Mouse (Mus musculus) T-helper 1 cell (primary cell): ENCODE results near the gene Urb1.

Experiments used
- in situ Hi-C: fragments of 300-600 bp; cut with MboI, MseI; formaldehyde crosslinking; loops from one replicate; pipeline ENCODE4 v1.15.1; 2025; ENCODE audit warnings: high pct_unique_total_duplicates

Urb1 gene

DNA sequence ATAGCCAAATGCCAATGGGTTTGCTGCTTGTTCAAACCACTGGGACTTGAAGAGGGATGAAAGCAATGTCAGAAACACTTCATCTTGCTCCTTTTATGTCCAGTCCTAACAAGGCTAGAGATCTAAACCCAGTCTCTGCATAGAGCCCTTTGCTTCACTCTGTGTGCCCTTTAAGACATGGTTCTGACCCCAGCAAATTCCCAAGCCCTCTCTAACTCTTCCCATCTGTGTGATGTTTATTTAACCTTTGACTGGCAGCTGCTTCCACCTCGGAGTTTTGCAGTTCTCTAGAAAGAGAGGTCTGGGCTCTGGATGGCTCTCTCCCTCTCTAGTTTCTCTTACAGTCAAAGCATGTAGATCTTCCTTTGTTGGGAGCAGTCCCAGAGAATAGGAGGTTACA, 106.6 kb downstream of the Urb1 start:
- in situ Hi-C loops = no loop called here

- in situ Hi-C loops = no loop called here
Observed at GRCm38 (mm10) chr16:90701541-90701940, 108.7 kb downstream of the Urb1 start.
